Mouse (Mus musculus) CH12.LX (cell line): ENCODE results near the gene Abtb1. TPM values are rescaled to one million over a fixed set of nuclear protein-coding genes. Genes with fewer than 3 reads are reported as not detected.

ENCODE experiments used
- DNase-seq: peaks from one replicate; pipeline ENCODE4 v3.0.0-alpha.2; 2013; ENCODE audit errors: extremely low read depth
- H3K27ac ChIP-seq: 2 replicates; pipeline ENCODE4 v1.5.1; 2012; ENCODE audit warnings: low read depth, mild to moderate bottlenecking, control low read depth, moderate library complexity; ENCODE audit not compliant: insufficient read depth
- H3K27me3 ChIP-seq: replicated peaks from 2 replicates; pipeline ENCODE3; 2012; ENCODE audit warnings: inconsistent platforms
- H3K36me3 ChIP-seq, 2 experiments: replicated peaks in 1 of 2; 2 replicates each; pipeline versions ENCODE3 to v1.6.1; 2012; ENCODE audit warnings: inconsistent platforms in 1 of 2, low read length in 1 of 2, mild to moderate bottlenecking in 1 of 2, mixed read lengths in 1 of 2, moderate library complexity in 1 of 2; ENCODE audit not compliant: control insufficient read depth in 1 of 2, insufficient read depth in 1 of 2
- H3K4me1 ChIP-seq, 2 experiments: 2 replicates each; pipeline ENCODE4 v1.6.1; 2012; ENCODE audit warnings: inconsistent platforms in 1 of 2, moderate library complexity in 1 of 2; ENCODE audit not compliant: insufficient read depth in 2 of 2, control insufficient read depth in 1 of 2
- H3K4me2 ChIP-seq: 2 replicates; pipeline ENCODE4 v1.6.1; 2012; ENCODE audit warnings: low read depth, mild to moderate bottlenecking, control low read depth; ENCODE audit not compliant: poor library complexity, insufficient read depth, severe bottlenecking
- H3K4me3 ChIP-seq, 3 experiments: fragments of 150-350 bp in 1 of 3; sonication (generic) in 1 of 3; replicated peaks in 1 of 3; 2 replicates each; pipeline versions ENCODE3 to v1.5.1; 2011 to 2012; ENCODE audit warnings: low read depth in 2 of 3, low read length in 2 of 3, mild to moderate bottlenecking in 2 of 3, moderate library complexity in 2 of 3, control low read depth in 1 of 3, improper control_type of control experiment in 1 of 3, inconsistent platforms in 1 of 3, mixed read lengths in 1 of 3; ENCODE audit not compliant: poor library complexity in 1 of 3
- H3K79me2 ChIP-seq: replicated peaks from 2 replicates; pipeline ENCODE4 v1.6.1; 2012; ENCODE audit warnings: mild to moderate bottlenecking, moderate library complexity; ENCODE audit not compliant: control insufficient read depth, poor library complexity, insufficient read depth, severe bottlenecking; ENCODE audit errors: extremely low read depth
- H3K9ac ChIP-seq: 2 replicates; pipeline ENCODE4 v1.6.1; 2012; ENCODE audit warnings: low read depth, mild to moderate bottlenecking, control low read depth, moderate library complexity; ENCODE audit not compliant: insufficient read depth
- H3K9me3 ChIP-seq: replicated peaks from 2 replicates; pipeline ENCODE3; 2012; ENCODE audit warnings: low read length, inconsistent platforms, mixed read lengths
- BHLHE40 ChIP-seq: IDR thresholded peaks from 2 replicates; pipeline ENCODE4 v1.6.1; 2011; ENCODE audit warnings: mild to moderate bottlenecking, low read depth, low read length, improper control_type of control experiment
- E2F4 ChIP-seq: IDR thresholded peaks from 2 replicates; pipeline ENCODE4 v1.6.1; 2011; ENCODE audit warnings: low read depth, low read length, improper control_type of control experiment; ENCODE audit not compliant: insufficient replicate concordance
- EP300 ChIP-seq: IDR thresholded peaks from 2 replicates; pipeline ENCODE4 v1.6.1; 2011; ENCODE audit warnings: low read length, improper control_type of control experiment
- ETS1 ChIP-seq: conservative IDR thresholded peaks from 2 replicates; pipeline ENCODE4 v1.6.1; 2012; ENCODE audit warnings: low read depth, mild to moderate bottlenecking, inconsistent platforms, low read length, improper control_type of control experiment, moderate library complexity
- KAT2A ChIP-seq: IDR thresholded peaks from 2 replicates; pipeline ENCODE4 v1.6.1; 2012; ENCODE audit warnings: low read length, improper control_type of control experiment, inconsistent platforms; ENCODE audit not compliant: insufficient replicate concordance
- MAFK ChIP-seq: IDR thresholded peaks from 2 replicates; pipeline ENCODE4 v1.6.1; 2011; ENCODE audit warnings: low read length, improper control_type of control experiment; ENCODE audit not compliant: insufficient replicate concordance
- MEF2A ChIP-seq: IDR thresholded peaks from 2 replicates; pipeline ENCODE4 v1.6.1; 2014; ENCODE audit warnings: low read depth, mild to moderate bottlenecking, inconsistent platforms, low read length, improper control_type of control experiment, borderline replicate concordance
- POLR2A ChIP-seq: IDR thresholded peaks from 2 replicates; pipeline ENCODE4 v1.6.1; 2011; ENCODE audit warnings: low read depth, mild to moderate bottlenecking, improper control_type of control experiment, low read length
- RAD21 ChIP-seq: IDR thresholded peaks from 2 replicates; pipeline ENCODE4 v1.6.1; 2011; ENCODE audit warnings: low read depth, mild to moderate bottlenecking, low read length, improper control_type of control experiment, moderate library complexity
- USF1 ChIP-seq: IDR thresholded peaks from 2 replicates; pipeline ENCODE4 v1.6.1; 2014; ENCODE audit warnings: low read depth, mild to moderate bottlenecking, inconsistent platforms, low read length, improper control_type of control experiment
- USF2 ChIP-seq: conservative IDR thresholded peaks from 2 replicates; pipeline ENCODE4 v1.6.1; 2011; ENCODE audit warnings: low read depth, low read length, improper control_type of control experiment
- ZMIZ1 ChIP-seq: IDR thresholded peaks from 2 replicates; pipeline ENCODE4 v1.6.1; 2012; ENCODE audit warnings: low read depth, mild to moderate bottlenecking, inconsistent platforms, low read length, improper control_type of control experiment
- dilution Hi-C: fragments of 300-500 bp; cut with MboI; formaldehyde crosslinking; loops from 2 replicates; pipeline ENCODE4 v1.14.3; 2020; ENCODE audit warnings: low sequenced_read_pairs; ENCODE audit not compliant: extremely low pct_unique_long_range_greater_than_20kb, extremely low pct_ligation_motif_present
- in situ Hi-C: fragments of 300-500 bp; cut with MboI; formaldehyde crosslinking; loops from 3 replicates; pipeline ENCODE4 v1.14.3; 2019; ENCODE audit warnings: low sequenced_read_pairs, low pct_ligation_motif_present, low pct_unique_long_range_greater_than_20kb, mixed read lengths
- polyA plus RNA-seq: library from polyadenylated mRNA; unstranded; fragments of >175 nt; gene quantifications from 2 replicates; pipeline ENCODE4 v1.2.1, GENCODE M21; 2012; ENCODE audit warnings: low read depth; ENCODE audit not compliant: insufficient read length
- total RNA-seq, 2 experiments: library from RNA; depleted of rRNA; stranded (reverse); fragments of 300-350 nt in 1 of 2; fragments of >200 nt in 1 of 2; gene quantifications; 2 replicates each; pipeline ENCODE4 v1.2.3; 2012 to 2014

Abtb1 gene
- total and polyA plus RNA-seq, 3 experiments, result 13.0 to 20.8 (median 18.4) TPM

- in situ Hi-C loops, result no loop called here
- peak overlapping the region; percentile 21; the same call in 1 of the 2 replicates for H3K27ac ChIP-seq
- peaks cover 38 to 78% of the 10 kb centered on the region in 2 experiments for H3K4me1 ChIP-seq
- TF ChIP-seq POLR2A (no peak), ZMIZ1 (no peak), RAD21 (no peak), MEF2A (no peak), KAT2A (no peak), USF1 (no peak), BHLHE40 (no peak), EP300 (no peak)
- H3K79me2 ChIP-seq, result peaks cover 7% of the 10 kb centered on the region
- no peak overlapping the region for H3K4me2 ChIP-seq
- H3K4me3 ChIP-seq, result no peak overlapping the region
- H3K27me3 ChIP-seq, result no peaks in the 10 kb centered on the region
- no peaks in the 10 kb centered on the region for H3K9me3 ChIP-seq
- dilution Hi-C loops, result no loop called here
- H3K9ac ChIP-seq, result no peak overlapping the region
- H3K36me3 ChIP-seq, result peaks cover 61 to 90% of the 10 kb centered on the region in 2 experiments
- DNase-seq, result no peak
Observed at GRCm38 (mm10) chr6:88809091-88810037, 32.4 kb downstream of the Abtb1 start.

- no peak for DNase-seq
- H3K9ac ChIP-seq, result no peak overlapping the region
- H3K9me3 ChIP-seq, result no peaks in the 10 kb centered on the region
- dilution Hi-C loops (no loop called here), in situ Hi-C loops (no loop called here)
- no peak overlapping the region for H3K27ac ChIP-seq
- peaks cover 16 to 52% of the 10 kb centered on the region in 2 experiments for H3K4me1 ChIP-seq
- no peaks in the 10 kb centered on the region for H3K27me3 ChIP-seq
- H3K79me2 ChIP-seq, result peaks cover 30% of the 10 kb centered on the region
- no peak overlapping the region for H3K4me3 ChIP-seq
- H3K36me3 ChIP-seq, result peaks cover 77 to 94% of the 10 kb centered on the region in 2 experiments
- TF ChIP-seq USF2 (no peak), ETS1 (no peak), MAFK (no peak), POLR2A (no peak), E2F4 (no peak), RAD21 (no peak)
- H3K4me2 ChIP-seq, result no peak overlapping the region
Observed at GRCm38 (mm10) chr6:88804966-88805577, 36.7 kb downstream of the Abtb1 start.
